Mouse (Mus musculus) forebrain, postnatal 0 days (tissue): Measurements from ENCODE around the gene Heatr4. TPM values are rescaled to one million over a fixed set of nuclear protein-coding genes. Genes with fewer than 3 reads are reported as not detected.
"Not testable (repeated sequence)": the region's sequence is repeated elsewhere in the genome, so short reads cannot be mapped to it uniquely, and the experiment has no call there.

Experiments used
- ATAC-seq: fragments of 200-750 bp; cut with Nextera tagmentation; 2 replicates; pipeline ENCODE4 v1.8.0; 2017; ENCODE audit warnings: mild to moderate bottlenecking, moderate library complexity
- DNase-seq: peaks from one replicate; pipeline ENCODE4 v3.0.0-alpha.2; 2015
- H3K27ac ChIP-seq: fragments of 300-500 bp; sonication (generic); 2 replicates; pipeline ENCODE4 v1.5.1; 2014; ENCODE audit warnings: low read depth, mild to moderate bottlenecking, antibody characterized with exemption, low read length, moderate library complexity, mixed read lengths
- H3K27me3 ChIP-seq: fragments of 300-500 bp; sonication (generic); 2 replicates; pipeline ENCODE4 v1.6.1; 2014; ENCODE audit warnings: mild to moderate bottlenecking, low read length, mixed read lengths; ENCODE audit not compliant: insufficient read depth
- H3K36me3 ChIP-seq: fragments of 300-500 bp; sonication (generic); 2 replicates; pipeline ENCODE4 v1.6.1; 2014; ENCODE audit warnings: mild to moderate bottlenecking, moderate library complexity; ENCODE audit not compliant: insufficient read depth
- H3K4me1 ChIP-seq: fragments of 300-500 bp; sonication (generic); 2 replicates; pipeline ENCODE4 v1.6.1; 2014; ENCODE audit warnings: antibody characterized with exemption; ENCODE audit not compliant: insufficient read depth
- H3K4me2 ChIP-seq: fragments of 300-500 bp; sonication (generic); 2 replicates; pipeline ENCODE4 v1.6.1; 2014; ENCODE audit warnings: low read depth, mild to moderate bottlenecking, moderate library complexity
- H3K4me3 ChIP-seq: fragments of 300-500 bp; sonication (generic); 2 replicates; pipeline ENCODE4 v1.5.1; 2014; ENCODE audit warnings: low read depth, low read length, mixed read lengths
- H3K9ac ChIP-seq: fragments of 300-500 bp; sonication (generic); 2 replicates; pipeline ENCODE4 v1.6.1; 2014; ENCODE audit warnings: mild to moderate bottlenecking
- H3K9me3 ChIP-seq: fragments of 300-500 bp; sonication (generic); 2 replicates; pipeline ENCODE4 v1.6.1; 2016; ENCODE audit warnings: low read length
- CTCF ChIP-seq: sonication (generic); IDR thresholded peaks from 2 replicates; pipeline ENCODE4 v1.5.1; 2016; ENCODE audit warnings: antibody characterized with exemption, control low read depth, low read depth
- whole genome bisulfite sequencing: fragments of 180-500 bp; shearing (Covaris S2); extraction: QIAGEN DNeasy Blood & Tissue Kit; methylation state at CpG from one replicate; pipeline ENCODE4 v1.1.7; 2014; 5-methylcytosine and 5-hydroxymethylcytosine counted together
- polyA plus RNA-seq: library from polyadenylated mRNA; unstranded; fragments of >200 nt; fragmentation: Nextera tagmentation; extraction: Ambion mirVana; gene quantifications from 2 replicates; pipeline ENCODE4 v1.2.1, GENCODE M21; 2015
- total RNA-seq: library from RNA; depleted of rRNA; stranded (reverse); fragments of >200 nt; gene quantifications from 2 replicates; pipeline ENCODE4 v1.2.3, GENCODE M21; 2014; rRNA removed

Heatr4 gene
- total RNA-seq (0.05 and 0.15 TPM in 2 replicates), polyA plus RNA-seq (0.04 and 0.05 TPM in 2 replicates)

DNA sequence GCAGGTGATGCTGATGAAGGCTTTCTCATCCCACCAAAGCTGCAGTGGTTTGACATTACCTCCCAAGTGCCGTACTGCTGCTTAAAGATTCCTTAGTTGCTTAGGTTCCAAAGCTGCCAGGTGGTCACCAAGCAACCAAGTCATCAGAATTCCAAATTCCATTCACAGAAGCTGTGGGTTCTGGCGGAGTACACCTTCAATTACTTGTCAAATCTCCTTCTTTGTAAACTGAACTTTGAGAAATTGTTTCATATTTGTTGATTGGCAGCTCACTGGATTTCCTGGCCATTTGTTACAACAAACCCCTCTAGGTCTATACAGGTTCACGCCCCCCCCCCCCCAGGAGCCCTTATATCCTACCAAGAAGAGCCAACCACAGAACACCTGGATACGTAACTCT, at the start of gene Heatr4:
Gene Heatr4 (minus strand): TSS at position 101 of the 400 bp plus-strand sequence.
- no peak for DNase-seq
- Histone ChIP-seq H3K9ac (no peak within 1 kb of the TSS), H3K27ac (no peak within 1 kb of the TSS), H3K27me3 (no peaks in the 10 kb centered on the region), H3K9me3 (no peaks in the 10 kb centered on the region), H3K4me2 (no peak within 1 kb of the TSS), H3K4me1 (0 out of 2 replicates have a peak, but pooled peaks cover 3% of the 10 kb centered on the region), H3K4me3 (no peak within 1 kb of the TSS), H3K36me3 (no peaks in the 10 kb centered on the region)
- WGBS = 61% methylated on average over 4 of the region's 4 CpGs
- no peak for ATAC-seq
- no peak for TF ChIP-seq CTCF

DNA sequence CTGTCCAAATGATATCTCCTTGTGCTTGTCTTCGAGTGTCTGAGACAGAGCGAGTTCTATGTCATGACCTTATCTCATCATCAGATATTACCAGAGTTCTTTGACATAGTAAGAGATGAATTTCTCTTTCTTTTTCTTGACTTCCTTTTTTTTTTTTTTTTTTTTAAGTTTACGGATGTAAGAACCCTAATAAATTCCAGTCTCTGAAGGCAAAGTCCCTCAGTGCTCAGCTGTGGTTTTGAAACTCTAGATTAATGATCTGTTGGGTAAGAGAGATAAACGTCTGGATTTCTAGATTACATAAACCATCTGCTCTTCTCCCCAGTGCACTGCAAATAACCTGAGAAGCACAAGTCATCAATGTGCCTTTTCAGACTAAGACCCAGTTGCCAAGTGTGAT, 49.5 kb upstream of the Heatr4 start:
- ATAC-seq (no peak), DNase-seq (no peak)
- no peak overlapping the region for H3K9ac ChIP-seq
- 79% methylated on average over 4 of the region's 4 CpGs for whole genome bisulfite sequencing
- H3K36me3 ChIP-seq = no peaks in the 10 kb centered on the region
- no peak overlapping the region for H3K27ac ChIP-seq
- no peak overlapping the region for H3K4me2 ChIP-seq
- H3K9me3 ChIP-seq = no peaks in the 10 kb centered on the region
- H3K4me1 ChIP-seq = no peaks in the 10 kb centered on the region
- H3K4me3 ChIP-seq = no peak overlapping the region
- H3K27me3 ChIP-seq = no peaks in the 10 kb centered on the region
- TF ChIP-seq CTCF = no peak

DNA sequence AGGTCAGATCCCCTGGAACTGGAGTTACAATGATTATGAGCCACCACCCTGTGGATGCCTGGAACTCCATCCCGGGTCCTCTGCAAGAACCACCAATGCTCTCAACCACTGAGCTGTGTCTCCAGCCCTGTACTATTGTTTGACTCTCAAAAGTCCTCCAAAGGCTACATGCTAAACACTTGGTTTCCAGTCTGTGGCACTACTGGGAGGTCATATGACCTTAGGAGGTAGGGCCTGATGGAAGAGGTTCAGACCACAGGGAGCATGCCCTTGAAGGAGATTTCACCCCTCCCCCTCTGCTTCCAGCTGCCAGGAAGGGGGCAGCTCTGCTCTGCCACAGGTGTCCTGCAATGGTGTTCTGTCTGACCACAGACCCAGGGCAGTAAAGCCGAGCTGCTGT, 48.6 kb upstream of the Heatr4 start:
- H3K4me2 ChIP-seq, H3K9ac ChIP-seq, H3K4me3 ChIP-seq, H3K9me3 ChIP-seq, DNase-seq, H3K27me3 ChIP-seq, H3K4me1 ChIP-seq, ATAC-seq, H3K36me3 ChIP-seq, H3K27ac ChIP-seq: not testable (repeated sequence)
- WGBS = 84% methylated on average over 2 of the region's 2 CpGs

DNA sequence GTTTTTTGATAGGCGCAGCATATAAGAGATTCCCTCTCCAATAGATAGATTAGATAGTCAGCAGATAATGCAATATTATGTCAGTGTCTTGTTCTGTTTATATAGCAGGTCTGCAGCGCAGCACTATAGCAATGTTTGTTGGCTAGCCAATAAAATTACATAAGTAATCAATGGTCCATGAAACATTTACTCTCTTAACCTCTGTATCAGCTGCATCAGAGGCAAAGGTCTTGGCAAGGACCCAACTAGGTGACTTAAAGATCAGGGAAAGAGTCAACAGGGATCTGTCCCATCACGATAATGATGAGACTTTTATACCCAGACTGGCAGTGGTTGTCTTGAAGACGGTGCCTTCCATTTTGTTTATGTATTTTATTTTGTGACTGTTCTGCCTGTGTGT, 48.2 kb upstream of the Heatr4 start:
- DNase-seq (no peak), ATAC-seq (no peak)
- Histone ChIP-seq H3K36me3 (no peaks in the 10 kb centered on the region), H3K27me3 (no peaks in the 10 kb centered on the region), H3K4me1 (no peaks in the 10 kb centered on the region), H3K9me3 (no peaks in the 10 kb centered on the region), H3K27ac (no peak overlapping the region), H3K4me3 (no peak overlapping the region), H3K4me2 (no peak overlapping the region), H3K9ac (no peak overlapping the region)
- 90% methylated on average over 4 of the region's 4 CpGs for WGBS
- no peak for TF ChIP-seq CTCF

DNA sequence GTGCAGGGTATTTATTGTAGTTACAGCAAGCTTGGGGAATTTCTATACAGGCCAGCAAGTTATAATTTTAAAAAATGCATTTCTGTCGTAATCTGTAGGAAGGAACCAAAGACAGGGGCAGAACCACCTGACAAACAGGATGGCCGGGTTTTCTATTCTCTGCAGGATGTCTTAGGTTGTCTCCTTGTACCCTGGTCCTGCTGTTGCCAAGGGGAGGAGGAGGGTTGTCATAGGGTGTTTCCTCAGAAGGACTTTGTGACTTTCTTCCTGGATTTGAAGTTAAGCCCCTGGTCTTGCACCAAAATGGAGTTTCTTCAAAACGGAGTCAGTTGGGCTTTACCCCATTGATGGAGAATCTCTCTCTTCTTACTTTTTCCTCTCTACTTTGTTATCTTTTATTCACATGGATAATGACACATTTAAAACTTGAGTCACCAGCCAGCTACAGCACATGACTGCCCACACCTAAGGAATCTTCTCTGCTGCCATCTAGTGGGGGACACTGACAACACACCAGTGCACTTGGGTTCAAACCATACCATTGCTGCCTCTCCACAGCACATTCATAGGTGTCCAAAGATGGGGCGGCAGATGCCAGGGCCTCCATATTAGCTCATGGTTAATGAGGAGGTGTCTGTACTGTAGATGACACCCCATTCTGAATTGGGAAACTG, 46.1 kb upstream of the Heatr4 start:
- Histone ChIP-seq H3K27me3 (no peaks in the 10 kb centered on the region), H3K36me3 (no peaks in the 10 kb centered on the region), H3K4me2 (no peak overlapping the region), H3K27ac (no peak overlapping the region), H3K4me3 (no peak overlapping the region), H3K9me3 (no peaks in the 10 kb centered on the region), H3K9ac (no peak overlapping the region), H3K4me1 (no peaks in the 10 kb centered on the region)
- peak; percentile 69; the same call in 1 of the 2 replicates for ATAC-seq
- peak; percentile 86 for TF ChIP-seq CTCF
- 69% methylated on average over 4 of the region's 4 CpGs for WGBS
- peak; percentile 81 for DNase-seq

DNA sequence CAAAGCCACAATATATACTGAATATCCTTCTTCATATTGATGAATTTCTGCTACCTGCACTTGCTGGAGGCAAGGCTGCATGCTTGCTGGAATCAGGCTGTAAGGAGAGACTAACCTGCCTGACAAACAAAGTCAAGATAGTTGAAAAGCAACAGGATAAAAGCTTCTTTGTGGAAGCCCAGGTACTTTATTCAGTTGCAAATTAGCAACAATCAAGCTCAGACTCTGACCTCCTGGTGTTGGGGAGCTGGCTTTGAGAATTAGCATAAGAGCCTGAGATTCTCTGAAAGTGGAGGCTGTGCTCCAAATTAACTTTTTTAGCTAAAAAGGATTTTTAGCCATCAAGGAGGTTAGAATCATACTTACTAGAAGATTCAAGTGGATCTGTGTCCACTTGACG, 44.4 kb upstream of the Heatr4 start:
- H3K9me3 ChIP-seq, H3K27me3 ChIP-seq, H3K4me2 ChIP-seq, ATAC-seq, H3K4me3 ChIP-seq, DNase-seq, H3K9ac ChIP-seq, H3K36me3 ChIP-seq, H3K27ac ChIP-seq, H3K4me1 ChIP-seq: not testable (repeated sequence)
- WGBS = 82% methylated on average over 1 of the region's 1 CpGs

DNA sequence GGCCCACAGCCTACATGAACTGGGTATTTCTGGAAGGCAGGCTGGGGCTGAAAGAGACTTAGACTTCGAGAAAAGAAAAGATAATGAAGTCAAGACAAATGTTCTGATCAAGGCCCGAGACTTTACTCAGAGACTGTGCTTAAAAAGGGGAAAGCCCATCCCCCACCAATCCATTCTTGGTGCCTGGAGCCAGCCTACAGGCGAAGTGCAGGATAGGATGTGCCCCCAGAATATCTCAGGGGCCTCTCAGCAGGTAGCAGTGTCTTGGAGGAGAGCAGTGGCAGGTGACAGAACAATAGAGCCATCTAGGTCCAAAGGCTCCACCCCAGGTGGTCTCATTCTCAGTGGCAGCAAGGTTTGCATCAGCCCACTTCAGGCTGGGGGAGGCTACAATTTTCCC, 43.7 kb upstream of the Heatr4 start:
- H3K27ac ChIP-seq, ATAC-seq, H3K9me3 ChIP-seq, H3K27me3 ChIP-seq, H3K4me3 ChIP-seq, H3K4me1 ChIP-seq, H3K4me2 ChIP-seq, H3K9ac ChIP-seq, DNase-seq, H3K36me3 ChIP-seq: not testable (repeated sequence)
- 47% methylated on average over 3 of the region's 3 CpGs for WGBS
